Mouse (Mus musculus): ENCODE measurements at regions not wholly inside any gene's neighbourhood (a gene's known extent, or its start where the extent isn't known, plus 50 kb on each side); places are given as distances from the start of the nearest gene placed in this dataset.
"Not testable (repeated sequence)": the region's sequence is repeated elsewhere in the genome, so short reads cannot be mapped to it uniquely, and the experiment has no call there.

- H3K4me3 ChIP-seq (ENCODE audit: low read depth, low read length); DNase-seq (ENCODE audit: low spot score); H3K27me3 ChIP-seq (replicated peaks; ENCODE audit: control insufficient read depth, insufficient read depth, low read length); H3K36me3 ChIP-seq (ENCODE audit: control insufficient read depth, insufficient read depth, low read length); ATAC-seq (replicated peaks; ENCODE audit: low FRiP score, low TSS enrichment, low read depth); H3K4me1 ChIP-seq (replicated peaks; ENCODE audit: control insufficient read depth, insufficient read depth, low read length); H3K27ac ChIP-seq (ENCODE audit: low read depth); H3K9ac ChIP-seq (ENCODE audit: low read length); H3K9me3 ChIP-seq (ENCODE audit: control insufficient read depth, low read length); H3K4me2 ChIP-seq (ENCODE audit: low read length): not testable (repeated sequence)
These were observed 444.0 kb downstream of the Arl4a start for GRCm38 (mm10) chr12:39593781-39594180.

- WGBS, result 61% methylated on average over 5 of the region's 5 CpGs
- no peak for ATAC-seq (replicated peaks; ENCODE audit: low FRiP score, low TSS enrichment, low read depth)
- no peaks in the 10 kb centered on the region for H3K9me3 ChIP-seq (ENCODE audit: control insufficient read depth, low read length)
- H3K4me3 ChIP-seq (ENCODE audit: low read depth, low read length), result no peak overlapping the region
- H3K27me3 ChIP-seq (replicated peaks; ENCODE audit: control insufficient read depth, insufficient read depth, low read length), result no peaks in the 10 kb centered on the region
- H3K27ac ChIP-seq (ENCODE audit: low read depth), result no peak overlapping the region
- no peak for DNase-seq (ENCODE audit: low spot score)
- H3K4me1 ChIP-seq (replicated peaks; ENCODE audit: control insufficient read depth, insufficient read depth, low read length), result no peaks in the 10 kb centered on the region
- H3K36me3 ChIP-seq (ENCODE audit: control insufficient read depth, insufficient read depth, low read length), result no peaks in the 10 kb centered on the region
- H3K4me2 ChIP-seq (ENCODE audit: low read length), result no peak overlapping the region
- H3K9ac ChIP-seq (ENCODE audit: low read length), result no peak overlapping the region
These were observed 450.5 kb downstream of the Arl4a start for GRCm38 (mm10) chr12:39587204-39587909.

GRCm38 (mm10) chr12:39586163-39586562 lies 451.7 kb downstream of the Arl4a start:
- Histone ChIP-seq H3K4me3 (ENCODE audit: low read depth, low read length) (no peak overlapping the region), H3K9me3 (ENCODE audit: control insufficient read depth, low read length) (no peaks in the 10 kb centered on the region), H3K4me1 (replicated peaks; ENCODE audit: control insufficient read depth, insufficient read depth, low read length) (no peaks in the 10 kb centered on the region), H3K36me3 (ENCODE audit: control insufficient read depth, insufficient read depth, low read length) (no peaks in the 10 kb centered on the region), H3K4me2 (ENCODE audit: low read length) (no peak overlapping the region), H3K27me3 (replicated peaks; ENCODE audit: control insufficient read depth, insufficient read depth, low read length) (no peaks in the 10 kb centered on the region), H3K27ac (ENCODE audit: low read depth) (no peak overlapping the region), H3K9ac (ENCODE audit: low read length) (no peak overlapping the region)
- 80% methylated on average over 4 of the region's 4 CpGs for WGBS
- DNase-seq (ENCODE audit: low spot score), result no peak
- no peak for ATAC-seq (replicated peaks; ENCODE audit: low FRiP score, low TSS enrichment, low read depth)

- 88% methylated on average over 1 of the region's 1 CpGs for WGBS
- no peak overlapping the region for H3K27ac ChIP-seq (ENCODE audit: low read depth)
- H3K9ac ChIP-seq (ENCODE audit: low read length), result no peak overlapping the region
- no peak overlapping the region for H3K4me2 ChIP-seq (ENCODE audit: low read length)
- H3K36me3 ChIP-seq (ENCODE audit: control insufficient read depth, insufficient read depth, low read length), result no peaks in the 10 kb centered on the region
- H3K9me3 ChIP-seq (ENCODE audit: control insufficient read depth, low read length), result no peaks in the 10 kb centered on the region
- H3K27me3 ChIP-seq (replicated peaks; ENCODE audit: control insufficient read depth, insufficient read depth, low read length), result no peaks in the 10 kb centered on the region
- DNase-seq (ENCODE audit: low spot score) (no peak), ATAC-seq (replicated peaks; ENCODE audit: low FRiP score, low TSS enrichment, low read depth) (no peak)
- no peaks in the 10 kb centered on the region for H3K4me1 ChIP-seq (replicated peaks; ENCODE audit: control insufficient read depth, insufficient read depth, low read length)
- no peak overlapping the region for H3K4me3 ChIP-seq (ENCODE audit: low read depth, low read length)
These were observed 460.2 kb downstream of the Arl4a start for GRCm38 (mm10) chr12:39577610-39578009.

- H3K27me3 ChIP-seq (replicated peaks; ENCODE audit: control insufficient read depth, insufficient read depth, low read length), result no peaks in the 10 kb centered on the region
- DNase-seq (ENCODE audit: low spot score) (no peak), ATAC-seq (replicated peaks; ENCODE audit: low FRiP score, low TSS enrichment, low read depth) (no peak)
- 76% methylated on average over 1 of the region's 1 CpGs for WGBS
- H3K9ac ChIP-seq (ENCODE audit: low read length), result no peak overlapping the region
- H3K9me3 ChIP-seq (ENCODE audit: control insufficient read depth, low read length), result no peaks in the 10 kb centered on the region
- H3K27ac ChIP-seq (ENCODE audit: low read depth), result no peak overlapping the region
- no peak overlapping the region for H3K4me3 ChIP-seq (ENCODE audit: low read depth, low read length)
- H3K4me2 ChIP-seq (ENCODE audit: low read length), result no peak overlapping the region
- no peaks in the 10 kb centered on the region for H3K36me3 ChIP-seq (ENCODE audit: control insufficient read depth, insufficient read depth, low read length)
- no peaks in the 10 kb centered on the region for H3K4me1 ChIP-seq (replicated peaks; ENCODE audit: control insufficient read depth, insufficient read depth, low read length)
These were observed 465.0 kb downstream of the Arl4a start for GRCm38 (mm10) chr12:39572802-39573201.

- H3K36me3 ChIP-seq (ENCODE audit: control insufficient read depth, insufficient read depth, low read length), result no peaks in the 10 kb centered on the region
- DNase-seq (ENCODE audit: low spot score) (no peak), ATAC-seq (replicated peaks; ENCODE audit: low FRiP score, low TSS enrichment, low read depth) (no peak)
- no peaks in the 10 kb centered on the region for H3K27me3 ChIP-seq (replicated peaks; ENCODE audit: control insufficient read depth, insufficient read depth, low read length)
- H3K27ac ChIP-seq (ENCODE audit: low read depth), result no peak overlapping the region
- 85% methylated on average over 1 of the region's 1 CpGs for WGBS
- no peak overlapping the region for H3K4me3 ChIP-seq (ENCODE audit: low read depth, low read length)
- H3K4me1 ChIP-seq (replicated peaks; ENCODE audit: control insufficient read depth, insufficient read depth, low read length), result no peaks in the 10 kb centered on the region
- no peak overlapping the region for H3K9ac ChIP-seq (ENCODE audit: low read length)
- H3K9me3 ChIP-seq (ENCODE audit: control insufficient read depth, low read length), result no peaks in the 10 kb centered on the region
- no peak overlapping the region for H3K4me2 ChIP-seq (ENCODE audit: low read length)
These were observed 465.7 kb downstream of the Arl4a start for GRCm38 (mm10) chr12:39572147-39572546.

GRCm38 (mm10) chr12:39560734-39561446 lies 476.9 kb downstream of the Arl4a start:
- no peaks in the 10 kb centered on the region for H3K9me3 ChIP-seq (ENCODE audit: control insufficient read depth, low read length)
- H3K9ac ChIP-seq (ENCODE audit: low read length), result no peak overlapping the region
- ATAC-seq (replicated peaks; ENCODE audit: low FRiP score, low TSS enrichment, low read depth) (no peak), DNase-seq (ENCODE audit: low spot score) (no peak)
- no peak overlapping the region for H3K4me2 ChIP-seq (ENCODE audit: low read length)
- H3K4me1 ChIP-seq (replicated peaks; ENCODE audit: control insufficient read depth, insufficient read depth, low read length), result no peaks in the 10 kb centered on the region
- no peaks in the 10 kb centered on the region for H3K27me3 ChIP-seq (replicated peaks; ENCODE audit: control insufficient read depth, insufficient read depth, low read length)
- no peak overlapping the region for H3K27ac ChIP-seq (ENCODE audit: low read depth)
- no peak overlapping the region for H3K4me3 ChIP-seq (ENCODE audit: low read depth, low read length)
- H3K36me3 ChIP-seq (ENCODE audit: control insufficient read depth, insufficient read depth, low read length), result no peaks in the 10 kb centered on the region
- WGBS, result 68% methylated on average over 4 of the region's 4 CpGs

GRCm38 (mm10) chr12:39558491-39558890 lies 479.3 kb downstream of the Arl4a start:
- 97% methylated on average over 3 of the region's 3 CpGs for WGBS
- no peak overlapping the region for H3K27ac ChIP-seq (ENCODE audit: low read depth)

GRCm38 (mm10) chr12:39536326-39536725 lies 501.5 kb downstream of the Arl4a start:
- Histone ChIP-seq H3K27ac (ENCODE audit: low read depth) (no peak overlapping the region), H3K9me3 (ENCODE audit: control insufficient read depth, low read length) (no peaks in the 10 kb centered on the region), H3K4me2 (ENCODE audit: low read length) (no peak overlapping the region), H3K36me3 (ENCODE audit: control insufficient read depth, insufficient read depth, low read length) (no peaks in the 10 kb centered on the region), H3K4me1 (replicated peaks; ENCODE audit: control insufficient read depth, insufficient read depth, low read length) (no peaks in the 10 kb centered on the region), H3K27me3 (replicated peaks; ENCODE audit: control insufficient read depth, insufficient read depth, low read length) (no peaks in the 10 kb centered on the region), H3K9ac (ENCODE audit: low read length) (no peak overlapping the region), H3K4me3 (ENCODE audit: low read depth, low read length) (no peak overlapping the region)
- no peak for ATAC-seq (replicated peaks; ENCODE audit: low FRiP score, low TSS enrichment, low read depth)
- 79% methylated on average over 2 of the region's 2 CpGs for WGBS
- DNase-seq (ENCODE audit: low spot score), result no peak

More at GRCm38 (mm10) chr12:39558491-39558890, 479.3 kb downstream of the Arl4a start:
- DNase-seq (ENCODE audit: low spot score) (no peak), ATAC-seq (replicated peaks; ENCODE audit: low FRiP score, low TSS enrichment, low read depth) (no peak)
- no peaks in the 10 kb centered on the region for H3K4me1 ChIP-seq (replicated peaks; ENCODE audit: control insufficient read depth, insufficient read depth, low read length)
- no peak overlapping the region for H3K4me3 ChIP-seq (ENCODE audit: low read depth, low read length)
- no peak overlapping the region for H3K4me2 ChIP-seq (ENCODE audit: low read length)
- no peaks in the 10 kb centered on the region for H3K27me3 ChIP-seq (replicated peaks; ENCODE audit: control insufficient read depth, insufficient read depth, low read length)
- H3K36me3 ChIP-seq (ENCODE audit: control insufficient read depth, insufficient read depth, low read length), result no peaks in the 10 kb centered on the region
- H3K9me3 ChIP-seq (ENCODE audit: control insufficient read depth, low read length), result no peaks in the 10 kb centered on the region
- H3K9ac ChIP-seq (ENCODE audit: low read length), result no peak overlapping the region

Data from intestine, embryonic 14.5 days (tissue).